Mouse (Mus musculus) kidney, adult 11 months (tissue): ENCODE measurements around the gene Tbc1d4.

ENCODE experiments used
- DNase-seq: peaks from one replicate; pipeline ENCODE4 v3.0.0; 2022

Tbc1d4 gene

DNA sequence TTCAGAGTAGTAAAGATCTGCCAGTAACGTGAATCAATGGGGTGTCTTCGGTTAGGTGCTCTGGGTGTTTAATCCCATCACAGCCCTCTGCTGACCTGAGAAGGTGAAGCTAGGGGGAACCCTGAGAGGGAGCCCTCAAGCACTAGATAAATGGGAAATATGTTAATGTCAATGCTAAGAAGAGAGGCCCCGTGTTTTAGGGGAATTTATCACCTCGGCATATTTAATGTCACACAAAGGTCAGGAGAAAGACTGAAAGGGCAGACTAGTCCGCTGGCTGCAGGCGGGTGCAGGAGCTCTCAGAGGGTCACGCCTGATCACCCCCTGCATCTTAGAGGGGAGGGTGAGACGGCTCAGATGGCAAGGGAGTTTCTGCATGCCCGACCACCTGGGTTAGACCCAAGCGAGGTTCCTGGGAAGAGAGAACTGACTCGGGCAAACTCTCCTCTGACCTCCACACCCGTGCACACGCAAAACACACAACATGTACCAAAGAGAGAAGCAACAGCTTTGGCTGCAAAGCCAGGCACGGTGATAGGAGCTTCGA lies 120.7 kb downstream of the Tbc1d4 start:
- DNase-seq = no peak

DNA sequence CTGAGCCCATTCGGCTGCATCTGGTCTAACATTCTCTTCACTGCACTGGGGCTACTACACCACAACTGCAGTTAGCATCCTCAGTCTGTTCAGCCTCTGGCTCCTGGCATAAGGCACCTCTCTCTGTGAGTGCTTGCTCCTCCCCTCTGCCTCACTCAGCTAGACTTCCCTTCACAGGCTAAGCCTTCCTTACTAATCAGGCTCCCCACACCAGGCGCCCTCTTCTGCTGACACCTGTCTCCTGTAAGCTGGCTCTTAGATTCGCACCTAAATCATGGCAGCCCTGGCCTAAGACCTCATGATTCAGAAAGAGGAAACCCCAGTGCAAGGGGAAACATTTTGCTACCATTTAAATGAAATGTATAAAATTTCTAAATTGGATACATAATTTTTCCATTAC lies 122.4 kb downstream of the Tbc1d4 start:
- no peak for DNase-seq

DNA sequence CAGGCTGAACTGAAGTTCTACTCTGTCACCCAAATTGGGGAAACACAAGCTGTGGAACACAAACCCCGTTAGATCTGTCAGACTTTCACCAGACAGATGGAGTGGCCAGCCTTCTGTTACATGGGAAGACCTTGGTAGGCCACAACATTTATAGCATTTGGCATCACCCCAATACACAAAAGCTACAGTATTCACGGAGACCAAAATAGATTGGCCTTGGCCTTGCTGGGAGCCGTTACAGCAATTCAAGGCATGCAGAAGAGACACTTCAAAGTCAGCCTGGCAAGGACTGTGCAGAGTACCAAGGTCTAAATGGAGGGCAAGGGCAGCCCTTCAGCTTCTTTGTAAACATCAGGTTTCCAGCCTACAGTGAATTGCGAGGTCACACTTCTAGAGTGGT lies 125.8 kb downstream of the Tbc1d4 start:
- no peak for DNase-seq

DNA sequence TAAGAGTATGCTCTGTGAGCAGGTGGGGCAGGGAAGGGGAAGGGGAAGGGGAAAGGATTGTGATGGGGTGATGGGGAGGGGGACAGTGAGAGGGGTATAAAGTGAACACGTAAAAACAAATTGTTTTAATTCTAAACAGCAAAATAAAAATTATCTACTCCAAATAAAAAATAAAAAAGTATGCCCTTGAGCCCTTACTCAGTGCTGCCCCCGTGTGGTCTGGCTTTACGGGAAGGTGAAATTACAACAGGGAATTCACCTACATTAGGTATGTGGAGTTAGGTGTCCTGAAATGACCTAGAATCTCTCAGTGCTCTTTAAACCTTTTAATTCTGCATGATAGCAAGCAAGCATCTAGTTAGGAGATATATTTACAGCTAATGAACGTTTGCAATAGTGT lies 126.7 kb downstream of the Tbc1d4 start:
- no peak for DNase-seq

DNA sequence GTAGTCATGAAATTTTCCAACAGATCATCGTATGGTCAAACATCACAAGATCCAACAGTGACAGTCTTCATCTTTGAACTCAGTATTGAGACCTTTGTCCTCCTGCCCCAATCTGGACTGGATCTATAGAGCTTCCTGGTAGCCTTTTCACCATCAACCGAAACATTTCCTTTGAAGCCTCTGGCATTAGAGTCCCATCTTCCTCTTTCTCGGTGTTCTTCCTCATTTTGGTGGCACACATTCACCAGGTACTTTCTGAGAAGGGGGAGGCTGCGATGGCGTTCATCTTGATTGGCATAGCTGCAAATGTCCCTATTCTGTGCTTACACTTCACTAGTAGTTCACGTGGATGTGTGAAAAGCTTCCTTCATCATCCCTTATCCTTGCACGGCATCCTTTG lies 127.8 kb downstream of the Tbc1d4 start:
- DNase-seq = no peak

DNA sequence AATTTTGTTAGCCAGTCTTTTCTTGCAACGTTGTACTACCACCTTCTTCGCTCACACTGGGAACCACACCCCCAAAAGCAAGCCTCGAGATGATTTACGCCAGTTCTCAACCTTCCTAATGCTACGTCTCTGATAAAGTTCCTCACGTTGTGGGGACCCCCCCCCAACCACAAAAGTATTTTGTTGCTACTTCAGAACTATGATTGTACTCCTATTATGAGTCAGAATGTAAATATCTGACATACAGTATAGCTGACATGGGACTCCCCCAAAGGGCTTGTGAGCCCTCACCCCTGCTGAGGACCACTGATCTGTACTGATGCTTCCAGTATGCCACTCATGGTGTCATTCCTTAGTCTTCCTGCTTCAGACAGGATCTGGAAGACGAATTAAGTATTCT lies 128.4 kb downstream of the Tbc1d4 start:
- DNase-seq = no peak

DNA sequence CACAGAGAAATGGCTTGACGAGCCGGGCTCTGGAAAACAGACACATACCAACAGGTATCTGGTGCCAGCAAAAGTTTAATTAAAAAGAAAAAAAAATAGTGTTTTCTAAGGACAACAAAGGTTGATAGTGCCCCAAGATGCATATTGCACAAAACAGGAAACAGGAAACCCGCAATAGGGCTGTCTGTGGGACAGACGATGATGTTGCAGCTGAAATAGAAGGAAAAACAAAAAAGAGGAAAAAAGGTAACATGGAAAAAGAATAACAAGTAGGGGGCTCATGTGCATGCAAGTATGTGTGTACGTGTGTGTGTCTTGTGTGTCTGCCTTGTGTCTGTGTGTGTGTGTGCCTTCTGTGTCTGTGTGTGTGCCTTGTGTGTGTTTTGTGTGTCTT lies 131.2 kb downstream of the Tbc1d4 start:
- DNase-seq = no peak

DNA sequence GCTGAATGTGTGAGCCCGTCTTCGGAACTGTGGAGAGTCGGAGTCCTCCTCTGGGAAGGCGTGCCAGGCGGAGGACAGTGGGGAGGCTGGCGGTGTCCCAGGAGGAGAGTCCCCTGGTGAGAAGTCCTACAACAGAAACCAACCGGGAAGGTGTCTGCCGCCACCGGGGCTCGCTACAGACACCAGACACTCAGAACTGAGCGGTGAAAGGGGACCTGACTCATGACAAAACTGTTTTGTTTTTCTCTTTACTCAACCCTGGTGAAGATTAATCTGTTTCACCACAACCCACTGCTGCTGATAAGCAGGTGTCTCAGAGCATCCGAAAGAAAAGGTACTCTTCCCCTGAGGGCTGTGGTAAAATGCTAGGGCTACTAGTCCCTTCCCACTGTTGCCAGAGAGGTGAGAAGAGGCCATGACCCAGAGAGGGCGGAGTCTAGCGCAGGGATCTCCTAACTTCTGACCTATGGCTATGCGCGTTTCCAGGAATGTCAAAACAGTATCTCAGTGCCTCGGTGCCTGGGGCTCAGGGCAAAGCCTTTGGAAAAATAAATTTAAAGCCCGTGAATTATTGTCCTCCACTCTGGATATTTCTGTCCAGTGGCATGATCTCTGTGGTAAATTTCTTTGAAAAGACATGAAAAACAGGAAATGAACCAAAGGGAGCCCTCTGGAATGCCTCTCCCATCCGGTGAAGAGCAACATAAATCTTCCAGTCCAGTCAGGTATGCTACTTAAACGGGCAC lies 131.7 kb downstream of the Tbc1d4 start:
- peak; percentile 54 for DNase-seq

DNA sequence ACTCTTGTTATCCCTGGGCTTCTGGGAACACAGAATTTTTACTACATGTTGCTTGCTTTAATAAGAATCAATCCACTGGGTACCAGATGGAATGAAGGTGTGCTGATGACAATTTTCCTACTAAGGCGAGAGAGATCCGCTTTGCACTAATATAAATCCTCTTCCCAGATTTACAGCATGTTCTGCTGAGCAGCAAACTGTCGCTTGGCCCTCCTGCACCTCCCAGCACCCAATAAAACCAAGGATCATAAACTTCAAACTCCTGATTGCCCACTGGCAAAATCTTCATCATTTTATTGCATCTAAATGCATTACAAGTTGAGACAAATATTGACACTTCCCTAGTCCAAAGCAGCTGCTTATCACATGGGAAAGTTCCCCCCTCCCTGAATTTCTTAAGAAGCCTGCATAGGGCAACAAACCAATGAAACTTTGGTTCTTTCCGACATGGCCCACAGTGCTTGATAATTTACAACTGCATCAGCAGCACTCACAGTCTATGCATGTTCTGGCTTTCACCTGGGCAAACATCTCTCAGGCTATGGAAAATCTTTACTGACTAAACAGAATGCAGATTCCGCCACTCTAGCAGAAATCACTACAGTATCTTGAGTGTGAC lies 139.4 kb downstream of the Tbc1d4 start:
- no peak for DNase-seq

DNA sequence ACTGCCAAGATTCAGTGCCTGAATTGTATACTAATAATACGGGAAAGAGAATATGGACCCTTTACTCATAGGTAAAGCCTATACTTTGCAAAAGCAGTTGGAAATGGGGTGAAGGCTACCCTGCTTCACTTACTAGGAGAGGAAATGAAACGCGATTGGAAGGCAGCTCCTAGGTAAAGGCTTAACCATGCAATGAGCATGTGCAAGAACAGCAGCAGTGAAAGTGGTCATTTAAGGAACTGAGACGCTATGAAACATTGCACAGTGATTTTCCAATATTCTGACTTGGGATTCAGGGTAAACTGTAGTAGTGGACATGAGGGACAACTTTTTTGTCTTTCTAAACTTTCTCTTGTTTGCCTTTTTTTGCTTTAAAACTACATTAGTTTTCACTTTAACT lies 140.8 kb downstream of the Tbc1d4 start:
- no peak for DNase-seq

DNA sequence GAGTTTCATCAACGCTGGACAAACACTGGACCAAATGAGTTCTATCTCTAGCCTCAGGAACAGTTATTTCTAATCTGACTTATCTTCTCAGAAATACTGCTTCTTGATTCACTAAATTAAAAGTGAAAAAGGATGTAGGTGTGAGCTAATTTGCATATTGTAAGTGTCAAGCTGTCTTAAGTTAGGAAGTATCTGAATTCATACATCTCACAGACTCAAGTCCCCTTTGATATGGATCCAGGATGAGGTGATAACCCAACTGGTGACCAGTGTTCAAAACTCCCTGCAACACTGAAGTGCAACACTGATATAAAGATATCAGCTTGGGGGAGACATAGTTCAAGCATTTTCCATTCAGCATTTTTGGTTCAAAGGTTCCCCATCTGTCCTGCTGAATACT lies 141.5 kb downstream of the Tbc1d4 start:
- no peak for DNase-seq

DNA sequence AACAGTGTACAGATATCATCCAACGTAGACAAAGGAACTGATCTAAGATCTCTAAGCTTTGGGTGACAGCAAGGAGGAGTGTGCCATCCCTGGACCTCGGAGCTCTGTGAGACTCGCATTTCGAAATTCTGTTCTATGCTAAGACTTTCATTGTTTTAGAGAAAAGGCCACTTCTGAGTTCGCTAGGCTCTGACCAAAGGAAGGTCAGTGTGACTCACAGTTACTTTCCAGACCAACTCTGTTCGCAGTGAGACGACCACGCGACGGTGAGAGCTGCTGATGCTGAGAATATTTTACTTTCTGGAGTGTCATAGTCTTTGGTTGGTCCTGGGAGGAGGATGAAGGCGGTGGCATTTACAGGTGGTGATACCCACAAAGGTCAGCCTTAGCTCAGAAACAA lies 142.5 kb downstream of the Tbc1d4 start:
- DNase-seq = no peak

DNA sequence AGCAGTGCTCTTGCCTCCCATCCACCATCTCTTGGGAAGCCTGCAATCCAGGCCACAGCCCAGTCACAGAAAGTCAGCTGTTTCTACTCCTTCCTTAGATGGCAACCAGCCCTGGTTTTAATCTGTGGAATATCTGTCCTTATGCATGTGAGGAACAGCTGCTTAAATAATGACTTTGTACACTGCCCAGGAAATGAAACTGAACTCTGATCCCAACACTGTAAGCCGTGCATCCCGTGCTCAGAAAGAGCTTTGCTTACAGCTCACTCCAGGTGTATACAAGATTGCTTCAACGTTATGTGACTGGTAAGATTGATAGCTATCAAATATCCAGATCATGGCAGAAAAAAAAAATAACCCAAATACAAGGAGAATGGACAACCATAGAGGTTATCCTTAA lies 143.1 kb downstream of the Tbc1d4 start:
- no peak for DNase-seq

DNA sequence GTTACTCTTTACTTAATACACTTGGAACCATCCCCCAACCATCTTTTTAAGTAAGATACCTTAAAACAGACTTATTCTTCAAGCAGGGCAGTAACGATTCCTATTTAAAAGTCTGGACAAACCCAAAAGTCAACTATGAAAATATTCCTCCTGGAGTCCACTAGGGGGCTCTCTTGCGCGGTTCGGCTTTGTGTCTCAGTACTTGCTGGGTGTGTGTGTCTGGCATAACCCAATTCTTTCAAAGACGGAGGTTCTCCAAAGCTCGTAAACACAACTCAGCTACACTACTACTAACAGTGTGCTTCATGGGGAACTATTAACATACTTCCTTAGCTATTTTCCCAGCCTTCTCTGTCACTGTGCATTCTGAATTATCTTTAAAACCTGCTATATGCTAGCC lies 148.2 kb downstream of the Tbc1d4 start:
- DNase-seq = peak; percentile 28

DNA sequence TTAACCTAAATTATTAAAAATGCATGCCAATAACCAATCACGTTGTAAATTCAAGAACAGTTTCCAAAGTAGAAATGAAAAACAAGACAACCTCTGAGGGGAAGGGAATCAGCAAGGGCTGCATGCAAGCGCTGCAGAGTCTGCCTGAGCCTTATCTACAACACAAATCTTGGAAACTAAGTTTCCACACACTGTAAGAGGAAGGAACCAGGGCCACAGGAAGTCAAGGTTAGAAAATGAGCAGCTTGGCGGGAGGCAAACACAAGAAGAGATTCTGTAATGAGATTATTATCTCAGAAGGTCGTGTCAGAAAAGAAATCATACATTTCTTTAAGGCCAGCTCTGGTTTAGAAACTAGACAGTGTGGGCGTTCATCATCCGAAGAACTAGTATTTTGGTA lies 156.1 kb downstream of the Tbc1d4 start:
- no peak for DNase-seq

DNA sequence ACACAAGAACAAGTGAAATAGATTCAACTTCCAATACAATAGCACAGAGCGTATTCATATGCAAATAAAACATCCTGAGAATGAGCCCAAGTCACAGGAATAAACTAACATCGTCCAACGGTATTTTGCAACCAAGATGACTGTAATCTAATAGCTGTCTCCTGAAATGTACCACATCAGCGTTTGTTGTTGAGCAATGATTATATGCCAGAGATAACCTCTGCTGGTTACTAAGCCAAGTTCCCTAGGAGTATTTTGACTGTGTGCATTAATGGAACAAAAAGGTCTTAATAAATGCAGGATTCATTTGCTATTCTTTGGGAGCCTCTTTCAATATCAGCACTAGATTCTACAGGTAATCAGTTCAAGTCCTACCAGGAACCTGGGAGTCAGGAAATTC lies 161.1 kb downstream of the Tbc1d4 start:
- DNase-seq = no peak

DNA sequence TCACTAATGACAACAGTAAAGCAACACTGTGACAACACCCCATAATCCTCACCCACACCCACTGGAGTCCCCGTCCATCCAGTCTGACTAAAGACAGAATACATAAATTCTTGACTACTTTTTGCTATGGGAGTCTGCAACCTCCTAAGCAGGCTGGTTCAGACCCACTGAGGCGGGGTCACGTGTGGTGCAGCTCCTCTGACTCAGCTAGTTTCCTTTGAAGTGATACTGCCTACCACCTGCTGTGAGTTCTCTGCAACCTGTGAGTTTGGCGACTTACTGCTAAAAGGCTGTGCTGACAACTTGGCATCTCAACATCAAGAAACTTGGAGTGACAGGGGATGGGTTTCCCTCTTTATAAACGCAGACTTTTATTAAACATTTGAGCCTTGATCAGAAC lies 163.8 kb downstream of the Tbc1d4 start:
- no peak for DNase-seq

DNA sequence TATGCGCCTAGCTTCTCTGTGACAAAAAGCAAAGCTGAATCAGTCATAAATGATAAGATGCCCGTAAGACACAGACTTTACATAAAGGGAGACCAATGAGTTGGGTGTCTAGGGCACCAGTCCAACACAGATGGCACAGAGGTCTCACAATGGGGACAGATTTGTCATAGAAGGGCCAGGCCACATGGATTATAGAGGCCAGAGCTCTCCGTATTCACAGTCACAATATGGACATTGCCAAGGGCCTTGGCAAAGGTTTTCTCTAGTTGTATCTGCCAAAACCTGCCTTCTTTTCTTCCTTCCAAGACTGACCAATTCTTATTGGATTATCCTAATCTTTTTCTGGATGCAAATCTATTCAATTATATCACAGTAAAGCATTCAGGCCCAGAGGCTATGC lies 171.1 kb downstream of the Tbc1d4 start:
- DNase-seq = no peak

DNA sequence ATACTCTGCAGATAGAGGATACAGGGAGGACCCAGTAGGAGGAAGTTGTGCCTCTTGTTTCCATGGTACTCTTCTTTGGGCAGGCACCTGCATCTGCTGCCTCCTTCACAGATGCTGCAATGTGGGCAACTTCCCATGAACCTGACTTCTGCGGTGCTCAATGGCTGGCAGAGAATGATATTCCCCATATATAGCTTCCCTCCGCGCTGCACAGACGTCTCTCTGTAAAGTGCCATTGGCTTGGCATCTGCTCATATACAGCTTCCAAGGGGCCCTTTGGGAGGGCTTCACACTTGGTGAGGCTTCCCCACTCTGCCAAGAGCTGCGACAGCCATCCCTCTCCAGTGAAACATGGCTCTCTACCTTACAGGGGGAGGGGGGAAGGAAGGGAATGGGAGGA lies 178.5 kb downstream of the Tbc1d4 start:
- no peak for DNase-seq

DNA sequence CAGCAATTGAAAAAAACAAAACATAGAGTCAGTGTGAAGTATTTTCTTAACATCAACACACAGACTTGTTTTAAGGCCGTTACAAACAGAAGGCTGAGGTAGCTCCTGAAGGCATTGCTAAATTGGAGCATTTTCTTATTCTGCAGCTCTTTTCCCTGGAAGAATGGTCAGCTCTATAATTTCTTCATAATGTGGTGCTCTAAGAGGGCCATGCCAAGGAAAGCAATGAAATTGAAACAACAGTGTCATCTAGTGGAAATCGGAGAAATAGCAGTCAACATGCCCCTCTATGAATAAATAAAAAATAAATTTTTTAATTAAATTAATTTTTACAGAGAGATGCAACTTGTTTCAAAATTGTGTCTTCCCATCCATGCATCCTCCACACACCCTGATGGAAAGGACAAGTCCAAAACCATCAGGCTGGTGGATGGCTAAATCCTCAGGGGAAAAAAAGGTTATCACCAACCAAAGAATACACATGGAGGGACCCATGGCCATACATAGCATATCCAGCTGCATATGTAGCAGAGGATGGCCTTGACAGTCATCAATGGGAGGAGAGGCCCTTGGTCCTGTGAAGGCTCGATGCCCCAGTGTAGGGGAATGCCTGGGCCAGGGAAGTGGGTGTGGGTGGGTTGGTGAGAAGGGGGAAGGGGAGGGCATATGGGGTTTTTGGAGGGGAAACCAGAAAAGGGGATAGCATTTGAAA lies 180.0 kb downstream of the Tbc1d4 start:
- DNase-seq = no peak

DNA sequence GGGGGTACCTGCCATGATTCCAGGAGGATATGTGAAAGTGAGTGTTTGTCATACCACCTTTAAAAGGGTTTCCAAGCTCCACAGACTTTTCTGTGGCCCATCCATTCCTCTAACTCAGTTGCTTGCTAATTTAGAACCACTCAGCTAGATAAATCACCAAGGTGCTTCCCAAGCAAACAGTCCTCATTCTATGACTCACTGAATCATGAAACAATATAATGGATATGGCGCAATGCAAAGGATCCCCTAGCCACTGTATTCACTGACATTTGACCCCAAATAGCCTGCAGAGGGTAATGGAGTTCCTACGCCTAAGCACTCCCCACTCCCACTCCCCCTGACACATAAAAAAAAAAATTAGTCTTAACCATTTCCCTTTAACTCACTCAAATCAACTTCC lies 191.3 kb downstream of the Tbc1d4 start:
- DNase-seq = no peak
